Mouse (Mus musculus) hindbrain, embryonic 12.5 days (tissue): ENCODE data around the gene Slc38a6. TPM values are rescaled to one million over a fixed set of nuclear protein-coding genes. Genes with fewer than 3 reads are reported as not detected.

ENCODE experiments used
- ATAC-seq: fragments of 200-750 bp; cut with Nextera tagmentation; 2 replicates; pipeline ENCODE4 v1.8.0; 2017; ENCODE audit warnings: moderate TSS enrichment; ENCODE audit not compliant: low FRiP score
- H3K27ac ChIP-seq: fragments of 300-500 bp; sonication (generic); 2 replicates; pipeline ENCODE4 v1.5.1; 2016; ENCODE audit warnings: mild to moderate bottlenecking
- H3K27me3 ChIP-seq: fragments of 300-500 bp; sonication (generic); 2 replicates; pipeline ENCODE4 v1.6.1; 2016; ENCODE audit warnings: mild to moderate bottlenecking
- H3K36me3 ChIP-seq: fragments of 300-500 bp; sonication (generic); 2 replicates; pipeline ENCODE4 v1.6.1; 2016; ENCODE audit warnings: mild to moderate bottlenecking
- H3K4me1 ChIP-seq: fragments of 300-500 bp; sonication (generic); 2 replicates; pipeline ENCODE4 v1.6.1; 2016
- H3K4me2 ChIP-seq: fragments of 300-500 bp; sonication (generic); replicated peaks from 2 replicates; pipeline ENCODE4 v1.6.1; 2016; ENCODE audit warnings: mild to moderate bottlenecking
- H3K4me3 ChIP-seq: fragments of 300-500 bp; sonication (generic); 2 replicates; pipeline ENCODE4 v1.5.1; 2016; ENCODE audit warnings: mild to moderate bottlenecking
- H3K9ac ChIP-seq: fragments of 300-500 bp; sonication (generic); 2 replicates; pipeline ENCODE4 v1.6.1; 2016; ENCODE audit warnings: mild to moderate bottlenecking, moderate library complexity
- H3K9me3 ChIP-seq: fragments of 300-500 bp; sonication (generic); replicated peaks from 2 replicates; pipeline ENCODE4 v1.6.1; 2016; ENCODE audit warnings: mild to moderate bottlenecking
- WGBS: fragments of 180-500 bp; shearing (Covaris S2); methylation state at CpG from one replicate; pipeline ENCODE4 v1.1.7; 2016; 5-methylcytosine and 5-hydroxymethylcytosine counted together
- polyA plus RNA-seq: library from polyadenylated mRNA; unstranded; fragments of >200 nt; fragmentation: Nextera tagmentation; extraction: Ambion mirVana; gene quantifications from 2 replicates; pipeline ENCODE4 v1.2.1, GENCODE M21; 2016

The Slc38a6 gene
- polyA plus RNA-seq, 1 experiment from 2014 or later = 12.1 TPM

DNA sequence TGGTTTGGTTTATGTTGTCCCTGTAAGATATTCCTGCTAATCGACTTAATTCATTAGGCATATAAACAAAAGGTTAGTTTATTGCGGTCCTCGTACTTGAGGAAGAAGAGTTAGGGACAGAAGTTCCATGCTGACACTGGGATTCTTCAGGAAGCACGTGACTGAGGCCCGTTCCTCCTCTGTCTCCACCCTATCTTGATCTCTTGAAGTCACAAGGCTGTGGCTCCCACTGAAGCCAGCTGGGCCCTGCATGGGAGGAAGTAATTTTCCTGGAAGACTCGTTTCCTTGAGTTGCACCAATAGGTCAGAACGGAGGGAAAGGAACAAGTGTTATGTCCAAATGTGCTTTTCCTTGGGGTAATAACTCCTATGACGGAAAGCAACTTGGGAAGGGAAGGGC is 1.0 kb downstream of the Slc38a6 start:
- Histone ChIP-seq H3K9me3 (no peaks in the 10 kb centered on the region), H3K27me3 (no peaks in the 10 kb centered on the region), H3K27ac (no peak overlapping the region), H3K36me3 (peaks cover 11% of the 10 kb centered on the region), H3K4me1 (peaks cover 22% of the 10 kb centered on the region), H3K4me2 (peak overlapping the region; percentile 62), H3K4me3 (peak overlapping the region; percentile 75), H3K9ac (no peak overlapping the region)
- 73% methylated on average over 8 of the region's 8 CpGs for WGBS
- ATAC-seq = no peak

DNA sequence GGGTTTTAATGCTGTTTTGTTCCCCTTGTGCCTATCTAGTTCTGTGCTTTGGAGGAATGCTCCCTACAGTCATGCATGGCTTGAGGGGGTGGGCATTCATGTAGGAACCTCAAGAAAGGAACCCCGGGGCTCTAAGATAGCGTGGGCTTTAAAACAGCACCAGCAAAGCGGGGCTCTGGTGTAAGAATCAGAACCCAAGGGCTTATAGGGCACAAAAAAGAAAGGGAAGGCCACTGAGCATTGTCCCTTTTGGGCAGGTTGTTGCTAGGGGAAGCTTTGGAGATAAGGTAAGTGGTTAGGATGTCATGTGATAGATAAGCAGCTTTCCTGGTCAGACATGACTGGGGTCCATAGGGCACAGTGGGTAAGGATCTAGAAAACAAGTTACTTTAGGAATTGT is 2.0 kb downstream of the Slc38a6 start:
- H3K27ac ChIP-seq = no peak overlapping the region
- no peak overlapping the region for H3K4me2 ChIP-seq
- H3K27me3 ChIP-seq = no peaks in the 10 kb centered on the region
- 97% methylated on average over 3 of the region's 3 CpGs for WGBS
- no peak overlapping the region for H3K9ac ChIP-seq
- peaks cover 11% of the 10 kb centered on the region for H3K36me3 ChIP-seq
- no peak overlapping the region for H3K4me3 ChIP-seq
- ATAC-seq = no peak
- H3K9me3 ChIP-seq = no peaks in the 10 kb centered on the region
- peaks cover 20% of the 10 kb centered on the region for H3K4me1 ChIP-seq

GRCm38 (mm10) chr12:73294884-73295283 is 8.3 kb downstream of the Slc38a6 start:
- no peak overlapping the region for H3K4me2 ChIP-seq
- no peaks in the 10 kb centered on the region for H3K9me3 ChIP-seq
- H3K4me3 ChIP-seq = no peak overlapping the region
- peaks cover 36% of the 10 kb centered on the region for H3K36me3 ChIP-seq
- ATAC-seq = no peak
- H3K9ac ChIP-seq = no peak overlapping the region
- no peaks in the 10 kb centered on the region for H3K4me1 ChIP-seq
- no peak overlapping the region for H3K27ac ChIP-seq
- H3K27me3 ChIP-seq = no peaks in the 10 kb centered on the region

DNA sequence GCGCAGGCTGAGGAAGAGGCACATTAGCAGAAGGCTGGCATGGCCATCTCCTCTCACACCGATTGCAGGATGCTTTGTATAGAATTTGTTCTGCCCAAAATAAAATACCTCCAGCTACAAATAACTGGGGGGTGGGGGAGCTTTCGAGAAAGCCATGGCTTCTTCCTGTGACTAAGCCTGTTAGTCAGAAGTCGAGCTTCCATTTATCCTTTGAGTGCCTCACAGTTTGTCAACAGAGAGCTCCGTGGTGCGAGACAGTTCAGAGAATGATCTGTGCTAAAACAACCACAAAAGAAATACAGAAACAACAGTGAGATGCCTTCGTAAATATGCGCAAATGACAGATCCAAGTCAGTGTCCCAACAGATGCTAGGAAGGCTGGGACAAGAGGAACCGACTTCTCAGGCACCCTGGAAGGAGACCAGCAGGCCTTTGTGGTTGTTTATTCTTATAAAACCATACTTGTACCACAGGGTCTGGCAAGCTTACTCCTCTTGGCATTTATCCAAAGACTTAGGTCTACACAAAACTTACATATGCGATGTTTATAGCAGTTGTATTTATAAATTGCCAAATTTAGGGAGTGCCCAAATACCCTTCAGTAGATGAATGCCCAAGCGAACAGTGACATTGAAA is 9.0 kb downstream of the Slc38a6 start:
- Histone ChIP-seq H3K4me3 (no peak overlapping the region), H3K27me3 (no peaks in the 10 kb centered on the region), H3K4me2 (no peak overlapping the region), H3K9me3 (no peaks in the 10 kb centered on the region), H3K36me3 (peaks cover 37% of the 10 kb centered on the region), H3K9ac (no peak overlapping the region), H3K27ac (no peak overlapping the region), H3K4me1 (no peaks in the 10 kb centered on the region)
- ATAC-seq = no peak
- 85% methylated on average over 11 of the region's 11 CpGs for WGBS

DNA sequence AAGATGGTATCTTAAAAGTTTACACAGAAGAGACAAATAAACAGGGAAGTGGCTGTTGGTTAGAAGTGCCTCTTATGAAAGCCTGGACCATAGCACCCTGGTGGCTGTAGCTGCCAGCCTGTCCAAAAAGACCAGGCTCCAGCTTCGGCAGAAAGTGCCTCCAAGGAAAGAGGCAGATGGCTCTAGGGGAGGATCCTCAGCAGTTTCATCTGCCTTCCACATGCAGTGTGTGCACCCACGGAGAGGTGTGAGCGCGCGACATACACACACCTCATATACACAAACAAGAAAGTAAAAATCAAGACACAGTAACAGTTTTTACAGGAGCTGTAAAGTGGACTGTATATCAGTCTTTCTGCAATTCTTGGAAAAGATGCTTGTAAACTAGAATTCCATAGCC is 12.0 kb downstream of the Slc38a6 start:
- H3K36me3 ChIP-seq = peaks cover 33% of the 10 kb centered on the region
- H3K9me3 ChIP-seq = no peaks in the 10 kb centered on the region
- no peak overlapping the region for H3K27ac ChIP-seq
- no peak for ATAC-seq
- H3K4me2 ChIP-seq = no peak overlapping the region
- H3K4me3 ChIP-seq = no peak overlapping the region
- H3K4me1 ChIP-seq = no peaks in the 10 kb centered on the region
- no peak overlapping the region for H3K9ac ChIP-seq
- H3K27me3 ChIP-seq = no peaks in the 10 kb centered on the region
- 84% methylated on average over 5 of the region's 5 CpGs for WGBS

GRCm38 (mm10) chr12:73300531-73300930 is 14.0 kb downstream of the Slc38a6 start:
- Histone ChIP-seq H3K27ac (no peak overlapping the region), H3K4me1 (no peaks in the 10 kb centered on the region), H3K4me3 (no peak overlapping the region), H3K9ac (no peak overlapping the region), H3K4me2 (no peak overlapping the region), H3K9me3 (no peaks in the 10 kb centered on the region), H3K27me3 (no peaks in the 10 kb centered on the region), H3K36me3 (peaks cover 22% of the 10 kb centered on the region)
- 89% methylated on average over 2 of the region's 2 CpGs for WGBS
- no peak for ATAC-seq

DNA sequence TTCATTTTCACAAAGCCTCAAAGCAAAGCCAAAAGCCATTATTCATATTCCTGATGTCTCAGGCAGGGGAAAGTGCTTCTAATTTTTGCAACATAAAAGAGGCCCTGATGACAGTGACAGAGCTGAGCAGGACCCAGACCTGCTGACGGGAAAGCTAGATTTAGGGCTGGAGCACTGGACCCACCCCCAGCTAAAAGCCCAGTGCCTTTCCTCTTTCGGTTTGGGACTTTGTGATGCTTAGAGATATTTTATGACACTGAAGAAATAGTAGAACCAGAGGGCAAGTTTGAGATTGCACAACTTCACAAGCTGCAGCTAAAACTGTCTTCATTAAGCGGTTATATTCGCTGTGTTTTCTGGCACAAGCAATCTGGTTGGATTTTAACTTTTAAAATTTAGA is 18.1 kb downstream of the Slc38a6 start:
- WGBS = 93% methylated on average over 4 of the region's 4 CpGs
- Histone ChIP-seq H3K4me3 (no peak overlapping the region), H3K4me2 (no peak overlapping the region), H3K9ac (no peak overlapping the region), H3K27ac (no peak overlapping the region), H3K4me1 (no peaks in the 10 kb centered on the region), H3K27me3 (no peaks in the 10 kb centered on the region), H3K9me3 (no peaks in the 10 kb centered on the region), H3K36me3 (0 out of 2 replicates have a peak, but pooled peaks cover 7% of the 10 kb centered on the region)
- ATAC-seq = no peak

GRCm38 (mm10) chr12:73307750-73308149 is 21.2 kb downstream of the Slc38a6 start:
- no peaks in the 10 kb centered on the region for H3K9me3 ChIP-seq
- no peaks in the 10 kb centered on the region for H3K36me3 ChIP-seq
- no peak overlapping the region for H3K4me3 ChIP-seq
- no peaks in the 10 kb centered on the region for H3K4me1 ChIP-seq
- 91% methylated on average over 4 of the region's 4 CpGs for WGBS
- H3K9ac ChIP-seq = no peak overlapping the region
- H3K27me3 ChIP-seq = no peaks in the 10 kb centered on the region
- no peak overlapping the region for H3K27ac ChIP-seq
- no peak for ATAC-seq
- H3K4me2 ChIP-seq = no peak overlapping the region

DNA sequence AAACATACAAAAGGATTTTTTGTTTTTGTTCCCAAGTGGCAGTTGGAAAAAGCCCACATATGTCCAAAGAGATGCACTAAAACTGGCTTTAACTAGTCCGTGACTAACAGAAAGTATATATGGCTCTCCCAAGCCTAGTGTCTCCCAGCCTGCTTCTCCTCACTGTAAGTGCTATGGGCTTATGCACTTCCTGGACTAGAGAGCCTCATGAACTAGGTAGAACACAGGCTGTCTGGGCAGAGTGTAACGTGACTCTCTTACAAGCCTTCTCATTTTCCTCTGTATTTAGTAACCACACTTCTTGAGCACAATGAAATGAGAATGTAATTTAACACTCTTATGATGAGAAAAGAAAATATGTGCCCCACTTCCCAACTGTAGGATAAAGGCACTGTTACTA is 22.1 kb downstream of the Slc38a6 start:
- Histone ChIP-seq H3K27me3 (no peaks in the 10 kb centered on the region), H3K36me3 (no peaks in the 10 kb centered on the region), H3K9me3 (no peaks in the 10 kb centered on the region), H3K4me3 (no peak overlapping the region), H3K27ac (no peak overlapping the region), H3K4me2 (no peak overlapping the region), H3K4me1 (no peaks in the 10 kb centered on the region), H3K9ac (no peak overlapping the region)
- WGBS = 79% methylated on average over 2 of the region's 2 CpGs
- ATAC-seq = no peak

DNA sequence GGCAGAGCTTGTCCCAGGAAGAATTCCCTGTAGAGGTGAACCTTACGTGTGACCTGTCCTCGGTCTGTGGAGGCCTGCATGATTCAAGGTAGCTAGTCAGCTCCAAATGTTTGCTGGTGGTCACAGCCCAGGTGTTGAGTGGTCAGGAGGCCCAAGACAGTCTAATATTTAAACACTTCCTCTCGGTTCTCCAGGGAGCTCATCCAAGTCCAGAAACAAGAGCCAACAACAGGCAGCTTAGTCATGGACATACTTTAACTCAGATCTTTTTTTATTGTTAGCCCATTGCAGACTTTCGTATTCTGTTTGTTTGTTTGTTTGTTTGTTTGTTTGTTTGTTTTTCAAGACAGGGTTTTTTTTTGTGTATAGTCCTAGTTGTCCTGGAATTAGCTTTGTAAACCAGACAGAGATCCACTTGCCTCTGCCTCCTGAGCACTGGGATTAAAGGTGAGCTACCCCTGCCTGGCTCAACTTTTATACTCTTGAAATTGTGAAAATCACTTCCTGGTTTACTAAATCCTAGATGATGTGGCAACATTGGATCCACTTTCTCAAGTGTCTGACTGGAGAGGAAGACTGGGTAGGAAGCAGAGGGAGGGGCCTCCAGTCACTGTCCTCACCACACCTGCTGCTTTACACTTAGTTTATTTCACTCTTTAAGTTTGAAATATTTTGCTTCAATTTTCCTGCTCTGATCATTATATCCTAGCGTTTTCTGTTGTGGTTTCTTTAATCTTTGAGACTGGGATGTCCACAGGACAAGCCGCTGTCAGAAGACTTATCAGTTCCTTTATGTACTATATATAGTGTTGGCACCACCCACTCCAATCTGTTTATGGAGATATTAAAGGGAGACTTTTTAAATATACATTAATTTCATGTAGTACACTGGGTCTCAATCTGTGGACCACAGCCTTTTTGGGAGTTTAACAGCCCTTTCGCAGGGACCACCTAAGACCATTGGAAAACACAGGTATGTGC is 31.4 kb downstream of the Slc38a6 start:
- no peak overlapping the region for H3K4me2 ChIP-seq
- H3K9ac ChIP-seq = no peak overlapping the region
- 92% methylated on average over 7 of the region's 7 CpGs for WGBS

DNA sequence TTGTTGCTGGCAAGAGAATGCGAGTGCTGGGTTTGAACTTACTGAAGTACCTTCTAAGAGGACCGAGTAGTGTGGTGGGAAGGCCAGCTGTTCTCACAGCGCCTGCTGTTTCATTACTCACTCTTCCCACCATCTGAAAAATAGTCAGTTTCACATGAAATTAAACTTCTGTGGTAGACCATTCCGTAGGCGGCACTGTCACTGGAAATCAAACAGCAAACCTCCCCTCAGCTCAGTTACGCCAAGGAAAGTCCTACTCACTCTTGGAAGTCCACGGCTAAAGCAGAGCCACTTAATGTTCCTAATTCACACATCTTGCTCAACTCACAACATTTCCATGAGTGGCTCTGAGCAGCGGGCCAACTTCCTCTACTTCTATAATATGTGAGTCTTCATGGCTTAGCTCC is 37.6 kb downstream of the Slc38a6 start:
- no peaks in the 10 kb centered on the region for H3K27me3 ChIP-seq
- no peak overlapping the region for H3K27ac ChIP-seq
- H3K4me1 ChIP-seq = 0 out of 2 replicates have a peak, but pooled peaks cover 8% of the 10 kb centered on the region
- WGBS = 91% methylated on average over 8 of the region's 8 CpGs
- ATAC-seq = no peak
- H3K36me3 ChIP-seq = no peaks in the 10 kb centered on the region
- H3K9me3 ChIP-seq = no peaks in the 10 kb centered on the region
- no peak overlapping the region for H3K9ac ChIP-seq
- no peak overlapping the region for H3K4me2 ChIP-seq
- H3K4me3 ChIP-seq = no peak overlapping the region

More for the DNA sequence above, 31.4 kb downstream of the Slc38a6 start:
- no peak for ATAC-seq
- H3K4me3 ChIP-seq = no peak overlapping the region
- no peak overlapping the region for H3K27ac ChIP-seq
- H3K36me3 ChIP-seq = peaks cover 8% of the 10 kb centered on the region; the same call in 1 of the 2 replicates
- 0 out of 2 replicates have a peak, but pooled peaks cover 5% of the 10 kb centered on the region for H3K4me1 ChIP-seq
- H3K27me3 ChIP-seq = no peaks in the 10 kb centered on the region
- no peaks in the 10 kb centered on the region for H3K9me3 ChIP-seq

DNA sequence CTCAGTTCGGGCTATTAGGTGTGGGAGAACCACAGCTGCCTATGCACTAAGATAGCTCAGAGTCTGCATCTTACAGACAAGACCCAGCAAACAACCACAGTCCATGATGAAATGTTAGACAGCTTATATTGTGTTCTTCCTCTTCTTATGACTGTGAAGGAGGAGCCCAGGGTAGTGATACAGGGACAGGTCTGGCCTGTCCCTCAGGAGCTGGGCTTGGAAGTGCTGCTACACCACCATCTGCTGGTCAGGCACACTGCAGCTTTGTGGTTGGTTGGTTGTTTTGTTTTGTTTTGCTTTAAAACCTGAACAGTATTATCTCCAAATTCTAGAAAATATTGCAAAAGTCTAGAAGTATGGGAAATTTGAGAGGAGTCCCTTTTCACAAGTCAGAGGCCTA is 38.2 kb downstream of the Slc38a6 start:
- Histone ChIP-seq H3K4me2 (no peak overlapping the region), H3K27me3 (no peaks in the 10 kb centered on the region), H3K9me3 (no peaks in the 10 kb centered on the region), H3K36me3 (no peaks in the 10 kb centered on the region), H3K27ac (no peak overlapping the region), H3K4me1 (0 out of 2 replicates have a peak, but pooled peaks cover 8% of the 10 kb centered on the region), H3K4me3 (no peak overlapping the region), H3K9ac (no peak overlapping the region)
- 88% methylated on average over 1 of the region's 1 CpGs for WGBS
- no peak for ATAC-seq
